Mouse (Mus musculus) B cell, adult (primary cell): ENCODE measurements around the gene Gm45713. TPM values are rescaled to one million over a fixed set of nuclear protein-coding genes. Genes with fewer than 3 reads are reported as not detected.

ENCODE experiments used
- total RNA-seq: library from RNA; stranded (reverse); gene quantifications from 4 replicates; pipeline ENCODE4 v1.2.4, GENCODE M21; 2023; ENCODE audit not compliant: inconsistent age

Gene Gm45713
- total RNA-seq = 0.87 TPM in 1 of 4 replicates, not detected in the others

DNA sequence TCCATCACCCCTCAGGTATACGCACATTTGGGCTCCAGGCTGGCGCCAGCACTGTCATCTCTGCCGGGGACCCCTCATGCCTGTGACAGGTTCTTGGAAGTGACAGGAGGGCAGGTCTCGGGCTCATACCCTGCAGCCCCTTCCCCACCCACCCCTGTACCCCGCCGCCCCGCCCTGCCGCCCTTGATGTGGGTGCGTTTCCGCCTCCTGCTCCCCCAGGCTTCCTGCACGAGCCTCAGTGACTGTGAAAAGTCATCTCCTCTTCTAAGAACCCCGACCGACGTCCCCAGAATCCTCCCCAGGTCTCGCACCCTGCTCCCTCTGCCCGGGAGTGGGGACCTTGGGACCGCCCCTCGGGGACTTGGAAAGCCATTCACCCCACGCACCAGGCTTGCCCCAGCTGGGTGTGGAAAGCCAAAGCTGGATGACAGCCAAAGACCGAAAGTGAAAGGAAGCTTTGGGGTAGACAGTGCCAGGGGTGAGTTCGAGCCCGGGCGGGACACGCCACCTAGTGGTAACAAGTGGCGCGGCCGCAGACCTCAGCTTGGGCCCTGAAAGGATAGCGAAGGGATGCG is at the start of gene Gm45713, which contains the start of gene Flt3l:
Gene Gm45713, minus strand, starts transcription at position 239 of the 575 bp plus-strand sequence.
Gene Flt3l, minus strand, starts transcription at position 440 of the 575 bp plus-strand sequence.

DNA sequence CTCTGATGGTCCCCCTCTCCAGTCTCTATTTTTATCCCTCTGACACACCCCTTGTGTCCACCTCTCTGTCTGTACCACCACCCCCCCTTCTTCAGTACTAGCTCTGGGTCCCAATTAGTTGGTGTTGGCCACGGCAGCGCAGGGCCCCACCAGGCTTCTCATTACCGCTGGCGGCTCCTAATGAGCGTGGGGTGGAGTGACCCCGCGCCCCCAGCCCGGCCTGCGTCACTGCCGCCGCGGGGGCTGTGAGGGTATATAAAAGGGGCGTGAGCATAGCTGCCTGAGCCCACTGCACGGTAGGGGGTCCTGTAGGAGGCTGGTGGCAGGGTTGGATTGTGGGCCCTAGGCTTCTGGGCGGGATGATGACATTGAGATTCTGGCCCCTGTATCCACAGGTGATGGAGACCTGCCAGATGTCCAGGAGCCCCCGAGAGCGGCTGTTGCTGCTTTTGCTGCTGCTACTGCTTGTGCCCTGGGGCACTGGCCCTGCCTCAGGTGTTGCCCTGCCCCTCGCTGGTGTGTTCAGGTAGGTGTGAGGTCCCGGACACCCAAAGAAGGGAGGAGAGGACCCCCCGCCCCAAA is 45.0 kb upstream of the Gm45713 start, which contains the start of gene Pth2:
Gene Pth2, plus strand, starts transcription at position 100 of the 582 bp plus-strand sequence.

DNA sequence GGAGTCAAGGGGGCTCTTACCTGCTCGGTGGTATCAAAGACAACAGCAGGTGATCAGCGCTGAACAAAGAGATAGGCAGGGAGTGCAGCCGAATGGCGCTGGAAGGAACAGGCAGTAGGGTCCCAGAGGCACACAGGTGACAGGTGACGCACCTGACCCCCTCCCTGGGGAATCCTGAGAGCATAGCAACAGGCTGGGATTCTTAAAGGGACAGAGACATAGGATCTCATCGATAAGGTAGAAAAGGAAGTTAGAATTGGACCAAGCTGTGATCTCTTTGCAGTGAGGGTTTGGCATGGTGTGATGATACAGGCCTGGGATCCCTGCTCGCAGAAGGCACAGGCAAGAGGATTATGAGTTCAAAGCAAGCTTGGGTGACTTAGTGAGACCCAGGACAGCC is 43.4 kb upstream of the Gm45713 start, which contains the start of gene Gfy:
Gene Gfy, minus strand, starts transcription at position 101 of the 400 bp plus-strand sequence.

DNA sequence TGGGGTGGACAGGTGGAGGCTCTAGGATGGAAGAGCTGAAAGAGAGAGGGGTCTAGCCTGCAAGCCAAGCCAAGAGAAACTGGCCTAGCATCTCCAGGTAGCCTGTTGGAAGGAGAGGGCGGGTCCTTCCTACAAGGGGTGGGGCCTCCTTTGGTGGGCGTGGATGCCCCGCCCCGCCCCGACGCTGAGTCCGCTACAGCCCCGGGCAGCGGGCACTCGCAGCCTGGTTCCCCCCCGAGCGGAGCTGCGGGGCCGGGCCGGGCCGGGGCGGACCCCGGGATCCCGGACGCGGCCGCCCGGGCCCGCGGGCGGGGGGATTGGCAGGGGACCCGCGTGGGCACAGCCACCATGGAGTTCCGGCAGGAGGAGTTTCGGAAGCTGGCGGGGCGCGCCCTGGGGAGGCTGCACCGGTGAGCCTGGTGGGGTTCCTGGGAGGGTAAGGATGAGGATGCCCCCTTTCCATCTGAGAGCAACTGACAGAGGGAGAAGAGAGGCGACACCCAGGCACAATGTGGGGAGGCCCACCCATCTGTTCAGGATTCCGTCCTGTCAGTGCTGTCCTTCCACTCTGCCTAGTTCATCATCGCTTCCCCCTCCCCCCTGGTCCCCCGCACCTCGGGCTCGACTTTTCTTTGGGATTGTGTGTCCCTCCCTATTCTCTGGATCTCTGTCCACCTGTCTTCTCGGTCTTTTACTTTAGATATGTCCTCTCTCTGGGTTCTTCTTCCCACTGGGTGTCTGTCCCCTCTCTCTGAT is 27.9 kb upstream of the Gm45713 start, which contains the start of gene Slc17a7:
Gene Slc17a7, plus strand, starts transcription at position 215 of the 756 bp plus-strand sequence.

DNA sequence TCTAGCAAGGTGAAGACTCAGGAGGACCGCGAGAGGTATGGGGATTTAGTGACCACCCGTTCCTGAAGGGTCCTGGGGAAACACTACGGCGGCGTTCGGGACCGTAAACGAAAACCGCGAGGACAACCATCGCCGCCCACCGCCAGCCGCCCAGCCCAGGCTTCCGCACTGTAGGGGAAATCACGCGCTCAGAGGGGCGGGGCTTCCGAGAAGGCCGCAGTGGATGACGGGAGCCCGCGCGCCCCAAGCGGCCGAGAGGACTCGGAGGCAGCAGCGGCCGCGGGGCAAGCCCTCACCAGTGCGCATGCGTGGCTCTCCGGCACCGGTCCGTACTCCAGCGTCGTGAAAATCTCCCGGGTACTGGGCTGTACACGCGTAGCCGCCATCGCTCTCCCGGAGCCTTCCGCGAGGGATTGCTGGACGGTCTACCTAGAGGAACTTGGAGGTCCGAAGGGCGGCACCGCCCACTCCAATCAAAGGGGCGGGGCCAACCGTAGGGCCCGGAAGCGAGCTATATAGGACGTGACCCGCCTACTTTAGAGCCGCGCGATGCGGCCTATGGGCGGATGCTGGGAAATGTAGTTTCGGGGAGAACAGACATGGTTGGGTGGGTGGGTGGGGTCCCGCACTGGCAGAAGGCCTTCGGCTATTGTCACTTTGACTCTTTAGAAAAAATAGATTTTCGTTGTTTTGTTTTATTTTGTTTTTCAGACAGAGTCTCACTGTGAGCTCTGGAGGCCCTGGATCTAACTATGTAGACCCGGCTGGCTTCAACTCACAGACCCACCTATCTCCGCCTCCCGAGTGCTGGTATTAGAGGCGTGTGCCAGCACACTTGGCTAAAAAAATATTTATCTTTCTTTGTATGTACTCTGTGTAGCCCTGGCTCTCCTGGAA is 18.3 kb upstream of the Gm45713 start, which contains the start of the genes Pih1d1 and Aldh16a1:
Gene Pih1d1, plus strand, starts transcription at position 208 of the 897 bp plus-strand sequence.
Gene Aldh16a1, minus strand, starts transcription at position 489 of the 897 bp plus-strand sequence.

DNA sequence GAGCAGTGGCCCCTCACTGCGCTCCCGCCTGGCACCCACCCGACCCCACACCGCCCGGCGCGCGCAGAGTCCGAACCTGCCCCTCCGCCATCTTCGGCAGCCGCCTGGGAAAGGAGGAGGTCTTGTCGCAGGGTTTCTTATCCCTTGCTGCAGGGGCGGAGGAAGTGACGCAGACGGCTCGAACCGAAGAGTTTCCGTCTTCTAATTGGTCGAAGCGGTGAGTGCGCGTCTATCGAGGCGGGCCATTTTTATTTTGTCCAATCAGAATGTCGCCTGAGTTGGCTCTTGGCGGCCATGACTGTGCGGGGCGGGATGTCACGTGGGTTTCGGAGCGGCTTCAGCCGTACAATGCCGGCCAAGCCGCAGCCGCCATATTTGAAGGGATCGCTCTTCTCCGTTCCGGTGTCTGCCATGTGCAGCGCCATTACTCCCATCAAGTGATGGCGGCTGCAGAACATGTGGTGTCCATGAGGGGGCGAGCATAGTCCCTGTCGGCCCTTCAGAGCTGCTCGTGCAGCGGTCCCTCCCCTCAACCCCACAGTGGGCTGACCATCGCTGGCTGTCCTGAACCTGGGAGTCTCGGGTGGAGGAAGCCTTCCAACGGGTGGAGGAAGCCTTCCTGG is 7.3 kb downstream of the Gm45713 start, which contains the start of gene Rpl13a:
Gene Rpl13a, minus strand, starts transcription at position 138 of the 623 bp plus-strand sequence.

DNA sequence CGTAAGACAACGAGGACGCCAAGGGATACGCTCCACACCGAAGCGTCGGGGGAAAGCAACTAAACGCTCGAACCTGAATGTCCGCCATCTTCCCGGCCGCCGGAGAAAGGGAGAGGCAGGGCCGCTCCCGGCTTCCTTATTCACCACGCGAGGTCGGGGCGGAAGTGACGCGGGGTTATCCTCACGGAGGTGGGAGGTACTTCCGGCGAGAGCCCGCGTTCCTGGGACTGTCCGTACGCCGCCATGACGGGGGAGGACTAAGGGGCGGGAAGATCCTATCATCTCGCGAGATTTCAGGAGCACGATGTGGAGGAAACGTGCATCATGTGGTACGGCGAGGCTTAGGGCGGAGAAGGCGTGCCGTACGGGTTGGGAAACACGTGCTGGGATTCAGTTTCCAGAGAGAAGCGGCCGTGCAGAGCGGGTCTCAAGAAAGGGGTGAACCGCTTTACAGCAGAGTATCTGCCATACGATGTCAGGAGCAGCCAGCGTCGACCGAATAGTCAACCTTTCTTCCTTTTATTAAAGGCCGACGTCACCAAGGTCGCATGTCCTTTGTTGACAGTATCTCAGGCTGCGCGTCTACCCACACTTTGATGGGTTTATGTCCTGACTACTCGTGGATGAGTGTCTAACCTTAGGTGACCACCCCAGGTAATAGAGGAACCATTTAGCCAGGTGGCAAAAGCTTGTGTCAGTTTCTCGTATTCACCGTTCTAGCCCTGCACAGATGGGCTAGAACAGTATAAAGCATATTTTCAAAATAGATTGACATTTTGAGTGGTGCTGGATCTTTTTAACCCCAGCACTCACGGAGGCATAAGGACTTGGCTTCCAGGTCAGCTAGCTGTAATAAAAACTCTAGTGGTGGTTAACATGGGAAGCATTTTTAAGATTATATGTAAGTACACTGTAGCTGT is 11.5 kb downstream of the Gm45713 start, which contains the start of gene Rps11:
Gene Rps11, minus strand, starts transcription at position 216 of the 920 bp plus-strand sequence.

DNA sequence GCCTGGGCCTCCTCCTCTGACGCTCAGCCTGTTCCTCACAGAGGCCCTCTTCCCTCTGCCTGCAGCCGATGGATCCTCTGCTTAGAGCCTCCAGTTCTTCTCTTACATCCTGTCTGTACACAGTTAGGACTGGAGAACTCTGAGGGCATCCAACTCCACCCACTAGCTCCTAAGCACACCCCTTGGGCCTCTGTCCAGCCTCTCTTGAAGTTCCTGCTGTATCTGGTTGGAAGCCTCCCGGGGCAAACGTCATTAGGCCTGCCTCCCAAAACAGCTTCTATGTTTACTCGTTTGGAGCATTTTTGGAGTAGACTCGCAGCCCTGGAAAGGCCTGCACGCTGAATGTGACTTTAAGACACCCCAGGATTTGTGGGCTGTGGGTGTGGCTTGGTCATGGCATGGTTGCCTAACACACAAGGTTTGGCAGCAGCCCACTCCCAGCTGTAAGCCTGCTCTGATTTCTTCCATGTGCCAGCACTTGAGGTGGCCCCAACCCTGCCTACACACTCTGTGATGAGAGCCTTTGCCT is 32.3 kb downstream of the Gm45713 start, which contains the start of gene Fcgrt:
Gene Fcgrt, minus strand, starts transcription at position 200 of the 529 bp plus-strand sequence.

DNA sequence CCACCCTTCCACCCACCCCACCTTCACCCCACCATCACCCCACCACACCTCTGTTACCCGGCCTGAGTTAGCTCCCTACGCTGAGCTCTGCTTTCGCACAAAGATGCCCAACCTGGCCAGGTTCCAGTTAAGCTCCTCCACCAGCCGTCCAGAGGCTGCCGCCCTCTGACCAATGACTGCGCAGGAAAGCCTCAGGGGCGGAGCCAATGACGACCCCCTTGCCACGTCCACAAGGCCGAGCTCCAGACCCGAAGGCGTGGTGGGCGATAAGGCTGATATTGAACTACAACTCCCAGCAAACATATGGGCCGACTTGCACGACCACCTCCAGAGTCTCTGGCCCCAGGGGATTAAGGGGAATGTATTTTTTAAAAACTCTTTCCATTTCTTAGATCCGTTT is 44.0 kb downstream of the Gm45713 start, which contains the start of gene Rcn3:
Gene Rcn3, minus strand, starts transcription at position 174 of the 400 bp plus-strand sequence.

Other genes with a start within 250 kb of the Gm45713 start
- 61.5 to 68.3 TPM (median 66.0 TPM) in 4 replicates for gene Med25, start 243.5 kb downstream of the Gm45713 start, total RNA-seq
- gene Fuz, start 240.2 kb downstream of the Gm45713 start, total RNA-seq = 27.8 to 31.0 TPM (median 29.5 TPM) in 4 replicates
- 75.4 to 97.5 TPM (median 90.4 TPM) in 4 replicates for gene Ap2a1, start 206.7 kb downstream of the Gm45713 start, total RNA-seq
- not detected in 4 replicates for gene Tsks, start 193.0 kb downstream of the Gm45713 start, total RNA-seq
- gene Cpt1c, start 161.4 kb downstream of the Gm45713 start, total RNA-seq = not detected in 4 replicates
- gene Prmt1, start 149.7 kb downstream of the Gm45713 start, total RNA-seq = 128 to 149 TPM (median 145 TPM) in 4 replicates
- gene Irf3, start 138.6 kb downstream of the Gm45713 start, total RNA-seq = 166 to 184 TPM (median 173 TPM) in 4 replicates
- 28.2 to 38.2 TPM (median 30.9 TPM) in 4 replicates for gene Bcl2l12, start 137.5 kb downstream of the Gm45713 start, total RNA-seq
- 96.2 to 104 TPM (median 99.7 TPM) in 4 replicates for gene Scaf1, start 119.9 kb downstream of the Gm45713 start, total RNA-seq
- 13.0 to 15.4 TPM (median 14.8 TPM) in 4 replicates for gene Rras, start 118.3 kb downstream of the Gm45713 start, total RNA-seq
- 69.6 to 74.4 TPM (median 71.7 TPM) in 4 replicates for gene Prr12, start 83.3 kb downstream of the Gm45713 start, total RNA-seq
- gene Nosip, start 73.8 kb downstream of the Gm45713 start, total RNA-seq = 55.5 to 60.4 TPM (median 57.4 TPM) in 4 replicates
- 3.5 to 5.4 TPM (median 3.8 TPM) in 4 replicates for gene Prrg2, start 73.6 kb downstream of the Gm45713 start, total RNA-seq
- 2.0 to 5.7 TPM (median 3.9 TPM) in 4 replicates for gene Rcn3, start 44.0 kb downstream of the Gm45713 start, total RNA-seq
- gene Fcgrt, start 32.4 kb downstream of the Gm45713 start, total RNA-seq = 30.4 to 37.3 TPM (median 33.5 TPM) in 4 replicates
- 2,358 to 2,650 TPM (median 2,499 TPM) in 4 replicates for gene Rps11, start 11.8 kb downstream of the Gm45713 start, total RNA-seq
- 4,140 to 4,660 TPM (median 4,377 TPM) in 4 replicates for gene Rpl13a, start 7.5 kb downstream of the Gm45713 start, total RNA-seq
- gene Flt3l, start 201 bp upstream of the Gm45713 start, total RNA-seq = 70.7 to 77.9 TPM (median 74.1 TPM) in 4 replicates
- 46.7 to 53.9 TPM (median 51.0 TPM) in 4 replicates for gene Pih1d1, start 18.1 kb upstream of the Gm45713 start, total RNA-seq
- 100 to 121 TPM (median 116 TPM) in 4 replicates for gene Aldh16a1, start 18.4 kb upstream of the Gm45713 start, total RNA-seq
- not detected in 4 replicates for gene Slc17a7, start 27.7 kb upstream of the Gm45713 start, total RNA-seq
- not detected in 4 replicates for gene Gfy, start 43.3 kb upstream of the Gm45713 start, total RNA-seq
- not detected in 4 replicates for gene Pth2, start 44.8 kb upstream of the Gm45713 start, total RNA-seq
- 0.54 to 1.1 TPM (median 0.78 TPM) in 4 replicates for gene Ccdc155, start 68.7 kb upstream of the Gm45713 start, total RNA-seq
- 1.3 to 2.7 TPM (median 2.0 TPM) in 3 of 4 replicates, not detected in the other for gene Dkkl1, start 75.9 kb upstream of the Gm45713 start, total RNA-seq
- gene Tead2, start 79.5 kb upstream of the Gm45713 start, total RNA-seq = not detected in 4 replicates
- 1,683 to 1,834 TPM (median 1,832 TPM) in 4 replicates for gene Cd37, start 102.9 kb upstream of the Gm45713 start, total RNA-seq
- gene Slc6a16, start 104.9 kb upstream of the Gm45713 start, total RNA-seq = not detected in 4 replicates
- 0.51 to 0.64 TPM (median 0.60 TPM) in 4 replicates for gene Slc6a21, start 141.3 kb upstream of the Gm45713 start, total RNA-seq
- 5.9 to 13.0 TPM (median 9.1 TPM) in 4 replicates for gene Trpm4, start 197.5 kb upstream of the Gm45713 start, total RNA-seq
- gene Hrc, start 199.1 kb upstream of the Gm45713 start, total RNA-seq = not detected in 4 replicates
- 0.13 to 0.33 TPM (median 0.23 TPM) in 4 replicates for gene Ppfia3, start 230.8 kb upstream of the Gm45713 start, total RNA-seq
- 1.2 TPM in 1 of 4 replicates, not detected in the others for gene Lin7b, start 234.4 kb upstream of the Gm45713 start, total RNA-seq